Mouse (Mus musculus): ENCODE data around the gene Fam234b. TPM values are rescaled to one million over a fixed set of nuclear protein-coding genes. Genes with fewer than 3 reads are reported as not detected.
A peak's percentile ranks its signal among the peaks of the same experiment; 100 is the strongest.

Fam234b gene
- polyA plus RNA-seq, 1 experiment from 2014 or later: 18.7 TPM

GRCm38 (mm10) chr6:135166262-135166661 is 31.5 kb upstream of the Fam234b start:
- Histone ChIP-seq H3K27me3 (ENCODE audit: low read depth, poor library complexity, severe bottlenecking) (peaks cover 14% of the 10 kb centered on the region), H3K4me3 (no peak overlapping the region), H3K36me3 (no peaks in the 10 kb centered on the region), H3K4me1 (peaks cover 13% of the 10 kb centered on the region), H3K9me3 (replicated peaks) (no peaks in the 10 kb centered on the region), H3K27ac (no peak overlapping the region)
- no peak for DNase-seq (ENCODE audit: low spot score)
- WGBS: 90% methylated on average over 3 of the region's 3 CpGs

- no peaks in the 10 kb centered on the region for H3K9me3 ChIP-seq (replicated peaks)
- H3K4me1 ChIP-seq: peaks cover 13% of the 10 kb centered on the region
- peaks cover 14% of the 10 kb centered on the region for H3K27me3 ChIP-seq (ENCODE audit: low read depth, poor library complexity, severe bottlenecking)
- H3K4me3 ChIP-seq: no peak overlapping the region
- WGBS: 58% methylated on average over 5 of the region's 5 CpGs
- no peaks in the 10 kb centered on the region for H3K36me3 ChIP-seq
- no peak for DNase-seq (ENCODE audit: low spot score)
- H3K27ac ChIP-seq: no peak overlapping the region
These were observed 31.1 kb upstream of the Fam234b start for GRCm38 (mm10) chr6:135166712-135167111.

- 3% methylated on average over 46 of the region's 46 CpGs for WGBS
- no peaks in the 10 kb centered on the region for H3K36me3 ChIP-seq
- peak overlapping the region; percentile 79 for H3K27ac ChIP-seq
- DNase-seq (ENCODE audit: low spot score): peak; percentile 89
- H3K27me3 ChIP-seq (ENCODE audit: low read depth, poor library complexity, severe bottlenecking): peaks cover 14% of the 10 kb centered on the region
- H3K4me3 ChIP-seq: peak overlapping the region; percentile 61
- peaks cover 13% of the 10 kb centered on the region for H3K4me1 ChIP-seq
- H3K9me3 ChIP-seq (replicated peaks): no peaks in the 10 kb centered on the region
These were observed 30.1 kb upstream of the Fam234b start for GRCm38 (mm10) chr6:135167380-135168311.

DNA sequence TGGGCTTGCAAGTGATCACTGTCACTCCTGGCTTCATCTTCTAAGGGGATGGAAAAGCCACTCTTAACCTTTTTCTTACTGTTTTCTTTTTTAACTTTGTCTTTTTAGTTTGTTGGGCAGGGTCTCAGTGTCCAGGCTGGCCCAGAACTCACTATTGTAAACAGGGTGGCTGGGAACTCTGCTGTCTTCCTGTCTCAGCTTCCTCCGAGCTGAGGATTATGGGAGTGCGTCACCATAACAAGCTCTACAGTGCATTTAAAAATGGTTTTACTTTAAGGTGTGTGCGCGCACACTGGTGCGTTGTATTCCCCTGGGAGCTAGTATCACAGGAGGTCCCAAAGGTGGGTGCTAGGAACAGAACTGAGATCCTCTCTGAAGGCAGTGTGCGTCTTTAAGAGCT is 29.3 kb upstream of the Fam234b start:
- no peak for DNase-seq (ENCODE audit: low spot score)
- Histone ChIP-seq H3K27me3 (ENCODE audit: low read depth, poor library complexity, severe bottlenecking) (peaks cover 14% of the 10 kb centered on the region), H3K9me3 (replicated peaks) (no peaks in the 10 kb centered on the region), H3K27ac (peak overlapping the region; percentile 79), H3K4me3 (peak overlapping the region; percentile 61), H3K4me1 (peaks cover 13% of the 10 kb centered on the region), H3K36me3 (no peaks in the 10 kb centered on the region)
- 81% methylated on average over 6 of the region's 6 CpGs for WGBS

DNA sequence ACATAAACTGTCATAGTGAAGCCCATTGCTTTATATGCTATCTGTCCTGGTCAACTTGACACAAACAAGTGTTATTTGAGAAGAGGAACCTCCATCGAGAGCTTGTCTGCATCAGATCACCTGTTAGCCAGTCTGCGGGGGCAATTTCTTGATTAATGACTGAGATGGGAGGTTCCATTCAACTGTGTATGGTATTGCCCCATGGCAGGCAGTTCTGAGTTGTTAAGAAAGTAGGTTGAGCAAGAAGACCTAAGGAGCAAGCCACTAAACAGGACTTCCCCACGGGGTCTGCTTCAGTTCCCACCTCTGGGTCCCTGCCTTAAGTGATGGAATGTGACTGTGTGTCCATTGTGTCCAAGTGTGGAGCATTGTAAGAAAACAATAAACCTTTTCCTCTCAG is 28.5 kb upstream of the Fam234b start:
- peaks cover 14% of the 10 kb centered on the region for H3K27me3 ChIP-seq (ENCODE audit: low read depth, poor library complexity, severe bottlenecking)
- no peak overlapping the region for H3K4me3 ChIP-seq
- DNase-seq (ENCODE audit: low spot score): no peak
- no peak overlapping the region for H3K27ac ChIP-seq
- no peaks in the 10 kb centered on the region for H3K36me3 ChIP-seq
- no peaks in the 10 kb centered on the region for H3K9me3 ChIP-seq (replicated peaks)
- 94% methylated on average over 3 of the region's 3 CpGs for WGBS
- peaks cover 13% of the 10 kb centered on the region for H3K4me1 ChIP-seq

DNA sequence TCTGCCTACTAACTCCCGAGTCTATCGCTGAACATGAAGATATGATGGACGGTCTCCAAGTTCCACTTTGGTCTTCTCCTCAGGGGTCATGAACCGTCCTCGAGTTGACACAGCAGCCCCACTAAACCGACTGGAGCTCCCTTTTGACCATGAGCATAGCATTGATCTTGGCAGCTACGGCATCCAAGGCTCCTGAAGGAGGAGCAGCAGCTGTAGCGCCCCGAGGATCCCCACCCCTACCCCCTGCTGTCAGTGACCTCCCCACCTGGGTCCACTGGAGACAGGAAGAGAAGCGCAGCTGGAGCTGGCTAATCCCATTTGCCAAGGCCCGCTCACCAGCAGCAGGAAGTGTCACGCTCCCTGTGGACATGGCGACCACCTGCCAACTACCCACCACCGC is 26.0 kb upstream of the Fam234b start:
- Histone ChIP-seq H3K36me3 (no peaks in the 10 kb centered on the region), H3K4me1 (peaks cover 13% of the 10 kb centered on the region), H3K27ac (no peak overlapping the region), H3K27me3 (ENCODE audit: low read depth, poor library complexity, severe bottlenecking) (peaks cover 4% of the 10 kb centered on the region; the same call in 1 of the 2 replicates), H3K9me3 (replicated peaks) (no peaks in the 10 kb centered on the region), H3K4me3 (no peak overlapping the region)
- no peak for DNase-seq (ENCODE audit: low spot score)
- WGBS: 70% methylated on average over 14 of the region's 14 CpGs

DNA sequence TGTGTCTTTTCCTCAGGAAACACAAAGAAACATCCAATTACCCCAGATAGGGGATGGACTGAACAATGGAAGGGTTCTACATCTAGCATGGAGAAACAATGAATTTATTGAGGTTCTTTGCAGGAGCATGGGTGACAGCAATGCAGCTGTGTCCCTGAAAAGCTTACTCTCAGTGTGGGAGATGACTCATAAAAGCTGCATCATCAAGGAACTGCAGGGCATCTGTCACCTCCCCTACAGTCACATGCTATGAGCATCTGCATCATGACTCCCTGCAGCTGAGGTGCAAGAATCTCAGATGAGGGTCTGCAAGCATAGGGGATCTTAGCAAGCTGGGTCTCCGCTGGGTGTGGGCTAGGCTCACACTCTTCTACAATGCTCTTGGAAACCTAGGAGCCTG is 22.8 kb upstream of the Fam234b start:
- Histone ChIP-seq H3K27me3 (ENCODE audit: low read depth, poor library complexity, severe bottlenecking) (peaks cover 14% of the 10 kb centered on the region), H3K4me1 (peaks cover 3% of the 10 kb centered on the region; the same call in 1 of the 2 replicates), H3K36me3 (no peaks in the 10 kb centered on the region), H3K4me3 (no peak overlapping the region), H3K27ac (no peak overlapping the region), H3K9me3 (replicated peaks) (no peaks in the 10 kb centered on the region)
- DNase-seq (ENCODE audit: low spot score): no peak
- WGBS: 88% methylated on average over 1 of the region's 1 CpGs

DNA sequence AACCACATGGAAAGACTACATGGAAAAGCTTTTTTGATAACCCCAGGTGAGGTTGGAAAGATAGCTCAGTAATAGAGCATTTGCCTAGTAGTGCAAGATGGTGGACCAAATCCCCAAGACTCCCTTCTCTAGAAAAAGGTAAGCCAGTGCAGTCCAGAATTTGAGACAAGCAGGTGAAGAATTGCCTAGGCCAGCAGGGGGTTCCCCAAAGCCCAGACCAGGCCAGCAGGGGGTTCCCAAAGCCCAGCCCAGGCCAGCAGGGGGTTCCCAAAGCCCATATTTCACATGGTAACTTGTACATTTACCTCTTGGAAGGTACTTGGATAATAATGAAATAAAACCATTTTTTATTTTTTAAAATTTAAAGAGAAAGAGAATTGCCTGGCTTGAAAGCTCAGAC is 20.5 kb upstream of the Fam234b start:
- DNase-seq (ENCODE audit: low spot score): no peak
- peaks cover 6% of the 10 kb centered on the region; the same call in 1 of the 2 replicates for H3K4me1 ChIP-seq
- H3K4me3 ChIP-seq: no peak overlapping the region
- no peaks in the 10 kb centered on the region for H3K9me3 ChIP-seq (replicated peaks)
- H3K36me3 ChIP-seq: no peaks in the 10 kb centered on the region
- peaks cover 34% of the 10 kb centered on the region for H3K27me3 ChIP-seq (ENCODE audit: low read depth, poor library complexity, severe bottlenecking)
- H3K27ac ChIP-seq: no peak overlapping the region

- Histone ChIP-seq H3K36me3 (no peaks in the 10 kb centered on the region), H3K4me1 (peaks cover 6% of the 10 kb centered on the region; the same call in 1 of the 2 replicates), H3K9me3 (replicated peaks) (no peaks in the 10 kb centered on the region), H3K27ac (no peak overlapping the region), H3K4me3 (no peak overlapping the region), H3K27me3 (ENCODE audit: low read depth, poor library complexity, severe bottlenecking) (peaks cover 34% of the 10 kb centered on the region)
- WGBS: 44% methylated on average over 3 of the region's 3 CpGs
- DNase-seq (ENCODE audit: low spot score): no peak
These were observed 19.2 kb upstream of the Fam234b start for GRCm38 (mm10) chr6:135178599-135178998.

DNA sequence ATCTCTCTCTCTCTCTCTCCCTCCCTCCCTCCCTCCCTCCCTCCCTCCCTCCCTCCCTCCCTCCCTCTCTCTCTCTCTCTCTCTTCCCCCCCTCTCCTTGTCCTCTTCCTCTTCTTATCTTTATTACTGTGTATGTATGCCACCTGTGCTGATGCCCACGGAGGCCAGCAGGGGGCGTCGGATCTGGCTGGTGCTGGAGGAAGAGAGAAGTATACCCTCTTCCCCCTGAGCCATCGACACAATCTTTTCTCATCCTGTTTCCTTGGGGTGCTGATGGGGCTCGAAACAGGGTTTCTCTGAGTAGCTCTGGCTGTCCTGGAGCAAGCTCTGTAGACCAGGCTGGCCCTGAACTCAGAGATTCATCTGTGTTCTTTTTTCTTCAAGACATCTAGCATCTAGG is 14.9 kb upstream of the Fam234b start:
- H3K4me3 ChIP-seq: no peak overlapping the region
- H3K36me3 ChIP-seq: no peaks in the 10 kb centered on the region
- H3K9me3 ChIP-seq (replicated peaks): no peaks in the 10 kb centered on the region
- 44% methylated on average over 5 of the region's 5 CpGs for WGBS
- H3K27ac ChIP-seq: no peak overlapping the region
- peaks cover 34% of the 10 kb centered on the region for H3K27me3 ChIP-seq (ENCODE audit: low read depth, poor library complexity, severe bottlenecking)
- no peak for DNase-seq (ENCODE audit: low spot score)
- peaks cover 13% of the 10 kb centered on the region for H3K4me1 ChIP-seq

GRCm38 (mm10) chr6:135183961-135184360 is 13.8 kb upstream of the Fam234b start:
- H3K9me3 ChIP-seq (replicated peaks): no peaks in the 10 kb centered on the region
- 45% methylated on average over 8 of the region's 8 CpGs for WGBS
- H3K27me3 ChIP-seq (ENCODE audit: low read depth, poor library complexity, severe bottlenecking): peaks cover 29% of the 10 kb centered on the region
- no peak overlapping the region for H3K27ac ChIP-seq
- no peak overlapping the region for H3K4me3 ChIP-seq
- no peak for DNase-seq (ENCODE audit: low spot score)
- peaks cover 10% of the 10 kb centered on the region for H3K4me1 ChIP-seq
- no peaks in the 10 kb centered on the region for H3K36me3 ChIP-seq

- Histone ChIP-seq H3K36me3 (no peaks in the 10 kb centered on the region), H3K27ac (no peak overlapping the region), H3K9me3 (replicated peaks) (no peaks in the 10 kb centered on the region), H3K4me1 (peaks cover 8% of the 10 kb centered on the region), H3K27me3 (ENCODE audit: low read depth, poor library complexity, severe bottlenecking) (no peaks in the 10 kb centered on the region), H3K4me3 (no peak overlapping the region)
- DNase-seq (ENCODE audit: low spot score): no peak
- 53% methylated on average over 10 of the region's 10 CpGs for WGBS
These were observed 10.5 kb upstream of the Fam234b start for GRCm38 (mm10) chr6:135187076-135187917.

- Histone ChIP-seq H3K27me3 (ENCODE audit: low read depth, poor library complexity, severe bottlenecking) (no peaks in the 10 kb centered on the region), H3K36me3 (no peaks in the 10 kb centered on the region), H3K9me3 (replicated peaks) (no peaks in the 10 kb centered on the region), H3K4me3 (no peak overlapping the region), H3K4me1 (peaks cover 8% of the 10 kb centered on the region), H3K27ac (no peak overlapping the region)
- no peak for DNase-seq (ENCODE audit: low spot score)
- 66% methylated on average over 4 of the region's 4 CpGs for WGBS
These were observed 9.1 kb upstream of the Fam234b start for GRCm38 (mm10) chr6:135188629-135189028.
